Mouse (Mus musculus) neural tube, embryonic 12.5 days (tissue): ENCODE measurements around the gene Tmem274. TPM values are rescaled to one million over a fixed set of nuclear protein-coding genes. Genes with fewer than 3 reads are reported as not detected.

Experiments used
- ATAC-seq: fragments of 200-750 bp; cut with Nextera tagmentation; 2 replicates; pipeline ENCODE4 v1.8.0; 2017; ENCODE audit warnings: low read depth, mild to moderate bottlenecking, moderate TSS enrichment, moderate library complexity; ENCODE audit not compliant: low FRiP score
- H3K27ac ChIP-seq: fragments of 300-500 bp; sonication (generic); 2 replicates; pipeline ENCODE4 v1.5.1; 2016
- H3K27me3 ChIP-seq: fragments of 300-500 bp; sonication (generic); replicated peaks from 2 replicates; pipeline ENCODE4 v1.6.1; 2016; ENCODE audit warnings: mild to moderate bottlenecking
- H3K36me3 ChIP-seq: fragments of 300-500 bp; sonication (generic); 2 replicates; pipeline ENCODE4 v1.6.1; 2016; ENCODE audit warnings: mild to moderate bottlenecking
- H3K4me1 ChIP-seq: fragments of 300-500 bp; sonication (generic); 2 replicates; pipeline ENCODE4 v1.6.1; 2016
- H3K4me2 ChIP-seq: fragments of 300-500 bp; sonication (generic); replicated peaks from 2 replicates; pipeline ENCODE4 v1.6.1; 2016; ENCODE audit warnings: mild to moderate bottlenecking
- H3K4me3 ChIP-seq: fragments of 300-500 bp; sonication (generic); 2 replicates; pipeline ENCODE4 v1.5.1; 2016
- H3K9ac ChIP-seq: fragments of 300-500 bp; sonication (generic); 2 replicates; pipeline ENCODE4 v1.6.1; 2016; ENCODE audit warnings: mild to moderate bottlenecking
- H3K9me3 ChIP-seq: fragments of 300-500 bp; sonication (generic); 2 replicates; pipeline ENCODE4 v1.6.1; 2016; ENCODE audit warnings: mild to moderate bottlenecking
- WGBS: fragments of 180-500 bp; shearing (Covaris S2); methylation state at CpG from one replicate; pipeline ENCODE4 v1.1.7; 2016; 5-methylcytosine and 5-hydroxymethylcytosine counted together
- polyA plus RNA-seq: library from polyadenylated mRNA; unstranded; fragments of >200 nt; fragmentation: Nextera tagmentation; extraction: Ambion mirVana; gene quantifications from 2 replicates; pipeline ENCODE4 v1.2.1, GENCODE M21; 2016

Gene Tmem274
- polyA plus RNA-seq, 1 experiment from 2014 or later: 0.67 TPM

DNA sequence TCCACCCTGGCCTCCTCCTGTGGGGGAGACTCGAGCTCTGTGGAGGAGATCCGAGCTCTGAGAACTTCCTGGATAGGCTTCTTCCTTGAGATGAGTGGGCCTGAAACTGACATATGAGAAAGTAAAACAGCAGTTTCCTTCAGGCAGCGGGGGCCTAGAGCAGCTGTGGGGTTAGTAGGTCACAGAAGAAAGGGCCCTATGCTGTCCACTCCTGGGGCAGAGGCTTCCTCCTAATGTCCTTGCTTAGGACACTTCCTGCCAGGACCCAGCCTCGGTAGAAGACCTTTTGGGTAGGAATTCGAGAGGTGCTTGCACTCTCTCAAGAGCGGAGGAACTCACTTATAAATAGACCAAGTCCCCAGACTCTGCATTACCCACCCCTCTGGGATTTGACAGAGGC lies 52.5 kb downstream of the Tmem274 start:
- peaks cover 18% of the 10 kb centered on the region for H3K4me1 ChIP-seq
- 0 out of 2 replicates have a peak, but pooled peaks cover 2% of the 10 kb centered on the region for H3K36me3 ChIP-seq
- H3K27ac ChIP-seq: no peak overlapping the region
- no peak for ATAC-seq
- WGBS: 76% methylated on average over 6 of the region's 6 CpGs
- H3K4me3 ChIP-seq: no peak overlapping the region
- H3K27me3 ChIP-seq: no peaks in the 10 kb centered on the region
- no peak overlapping the region for H3K4me2 ChIP-seq
- H3K9me3 ChIP-seq: no peaks in the 10 kb centered on the region
- H3K9ac ChIP-seq: no peak overlapping the region

Other genes starting within 250 kb of the Tmem274 start
- 111 and 136 TPM in 2 replicates for gene Kif1b, start 169.7 kb upstream of the Tmem274 start, polyA plus RNA-seq
- 76.3 and 77.5 TPM in 2 replicates for gene Ube4b, start 50.6 kb upstream of the Tmem274 start, polyA plus RNA-seq
- gene Rbp7, start 22.4 kb upstream of the Tmem274 start, polyA plus RNA-seq: not detected in 2 replicates
- gene Nmnat1, start 7.8 kb downstream of the Tmem274 start, polyA plus RNA-seq: 12.0 and 14.0 TPM in 2 replicates
- 46.1 and 51.0 TPM in 2 replicates for gene Lzic, start 7.9 kb downstream of the Tmem274 start, polyA plus RNA-seq
- 75.6 and 89.2 TPM in 2 replicates for gene Ctnnbip1, start 40.9 kb downstream of the Tmem274 start, polyA plus RNA-seq
- 133 and 138 TPM in 2 replicates for gene Clstn1, start 109.1 kb downstream of the Tmem274 start, polyA plus RNA-seq
- gene Pik3cd, start 225.2 kb downstream of the Tmem274 start, polyA plus RNA-seq: 20.7 and 22.9 TPM in 2 replicates